Mouse (Mus musculus): ENCODE measurements around the gene Cenpn.

DNA sequence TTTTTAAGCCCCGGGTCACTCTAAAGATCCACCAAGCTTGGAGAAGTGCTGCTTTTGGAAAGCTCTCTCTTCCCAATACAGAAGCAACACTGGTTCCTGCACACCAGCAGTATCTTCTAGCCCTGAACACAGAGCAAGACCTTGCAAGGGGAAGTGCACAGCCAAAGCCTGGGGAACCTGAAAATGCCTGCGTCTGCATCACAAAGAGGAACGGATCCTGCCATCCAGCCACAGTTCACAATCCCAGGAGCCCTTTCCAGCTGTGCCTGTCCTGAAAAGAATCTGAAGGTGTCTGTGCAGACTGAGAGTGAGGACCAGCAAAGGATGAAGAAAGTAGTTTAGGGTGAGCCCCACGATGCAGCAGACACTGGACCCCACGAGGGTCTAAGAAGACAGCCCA, 53.5 kb downstream of the Cenpn start:
- no peak for TF ChIP-seq CTCF (IDR thresholded peaks at IDR 0.05)
- TF ChIP-seq EP300 (IDR thresholded peaks at IDR 0.05; ENCODE audit: insufficient read depth, low read depth, low read length) = no peak
- no peak for TF ChIP-seq POLR2A (IDR thresholded peaks at IDR 0.05; ENCODE audit: insufficient read depth, low read depth, low read length)

All from heart, adult 2 months (tissue).